Mouse (Mus musculus) intestine, postnatal 0 days (tissue): ENCODE data around the gene Emc9. TPM values are rescaled to one million over a fixed set of nuclear protein-coding genes. Genes with fewer than 3 reads are reported as not detected.

Experiments used
- ATAC-seq: fragments of 200-750 bp; cut with Nextera tagmentation; 2 replicates; pipeline ENCODE4 v1.8.0; 2017; ENCODE audit warnings: mild to moderate bottlenecking, moderate TSS enrichment, moderate library complexity
- H3K27ac ChIP-seq: fragments of 300-500 bp; sonication (generic); 2 replicates; pipeline ENCODE4 v1.5.1; 2014; ENCODE audit warnings: mild to moderate bottlenecking, low read depth, low read length, moderate library complexity
- H3K27me3 ChIP-seq: fragments of 300-500 bp; sonication (generic); replicated peaks from 2 replicates; pipeline ENCODE4 v1.6.1; 2014; ENCODE audit warnings: low read length, mixed read lengths; ENCODE audit not compliant: control insufficient read depth, insufficient read depth
- H3K36me3 ChIP-seq: fragments of 300-500 bp; sonication (generic); 2 replicates; pipeline ENCODE4 v1.6.1; 2014; ENCODE audit warnings: mild to moderate bottlenecking, moderate library complexity; ENCODE audit not compliant: control insufficient read depth, insufficient read depth
- H3K4me1 ChIP-seq: fragments of 300-500 bp; sonication (generic); replicated peaks from 2 replicates; pipeline ENCODE4 v1.6.1; 2014; ENCODE audit warnings: antibody characterized with exemption, low read length, mixed read lengths; ENCODE audit not compliant: control insufficient read depth, insufficient read depth
- H3K4me2 ChIP-seq: fragments of 300-500 bp; sonication (generic); replicated peaks from 2 replicates; pipeline ENCODE4 v1.6.1; 2014; ENCODE audit warnings: low read depth, mild to moderate bottlenecking, moderate library complexity
- H3K4me3 ChIP-seq: fragments of 300-500 bp; sonication (generic); 2 replicates; pipeline ENCODE4 v1.5.1; 2014; ENCODE audit warnings: low read depth, low read length
- H3K9ac ChIP-seq: fragments of 300-500 bp; sonication (generic); 2 replicates; pipeline ENCODE4 v1.6.1; 2014; ENCODE audit warnings: mild to moderate bottlenecking, low read depth, low read length
- H3K9me3 ChIP-seq: fragments of 300-500 bp; sonication (generic); 2 replicates; pipeline ENCODE4 v1.6.1; 2016; ENCODE audit warnings: mixed run types; ENCODE audit not compliant: control insufficient read depth
- CTCF ChIP-seq: sonication (generic); IDR thresholded peaks from 2 replicates; pipeline ENCODE4 v1.5.1; 2016; ENCODE audit warnings: low read depth, mild to moderate bottlenecking, control low read depth, antibody characterized with exemption, moderate library complexity
- WGBS: fragments of 180-500 bp; shearing (Covaris S2); extraction: QIAGEN DNeasy Blood & Tissue Kit; methylation state at CpG from one replicate; pipeline ENCODE4 v1.1.7; 2014; 5-methylcytosine and 5-hydroxymethylcytosine counted together
- polyA plus RNA-seq: library from polyadenylated mRNA; unstranded; fragments of >200 nt; fragmentation: Nextera tagmentation; extraction: Ambion mirVana; gene quantifications from 2 replicates; pipeline ENCODE4 v1.2.1, GENCODE M21; 2015

Gene Emc9
- polyA plus RNA-seq, 1 experiment from 2014 or later: 21.6 TPM

DNA sequence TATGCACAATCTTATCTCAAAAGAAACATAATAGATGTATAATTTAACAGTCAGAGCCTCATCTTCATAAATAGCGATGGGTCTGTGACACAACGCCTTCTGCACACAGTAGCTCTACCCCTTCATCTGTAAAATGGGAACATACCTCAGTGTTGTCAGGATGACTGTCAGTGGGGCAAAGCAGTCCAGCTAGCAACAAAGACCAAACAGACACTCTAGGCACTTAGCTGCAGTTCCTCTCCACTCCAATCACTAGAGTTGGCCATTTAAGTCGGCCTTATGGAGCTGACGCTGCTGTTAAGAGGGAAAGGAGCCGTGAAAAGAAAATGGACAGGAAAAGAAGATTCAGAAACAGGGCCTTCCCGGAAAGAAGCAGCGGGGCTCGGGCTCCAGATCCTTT, 33.3 kb downstream of the Emc9 start:
- TF ChIP-seq CTCF: no peak
- no peak for ATAC-seq
- H3K27me3 ChIP-seq: no peaks in the 10 kb centered on the region
- H3K36me3 ChIP-seq: peaks cover 38% of the 10 kb centered on the region
- no peaks in the 10 kb centered on the region for H3K9me3 ChIP-seq
- H3K4me2 ChIP-seq: no peak overlapping the region
- 92% methylated on average over 8 of the region's 8 CpGs for WGBS
- H3K27ac ChIP-seq: no peak overlapping the region
- no peak overlapping the region for H3K4me3 ChIP-seq
- no peak overlapping the region for H3K9ac ChIP-seq
- no peaks in the 10 kb centered on the region for H3K4me1 ChIP-seq

DNA sequence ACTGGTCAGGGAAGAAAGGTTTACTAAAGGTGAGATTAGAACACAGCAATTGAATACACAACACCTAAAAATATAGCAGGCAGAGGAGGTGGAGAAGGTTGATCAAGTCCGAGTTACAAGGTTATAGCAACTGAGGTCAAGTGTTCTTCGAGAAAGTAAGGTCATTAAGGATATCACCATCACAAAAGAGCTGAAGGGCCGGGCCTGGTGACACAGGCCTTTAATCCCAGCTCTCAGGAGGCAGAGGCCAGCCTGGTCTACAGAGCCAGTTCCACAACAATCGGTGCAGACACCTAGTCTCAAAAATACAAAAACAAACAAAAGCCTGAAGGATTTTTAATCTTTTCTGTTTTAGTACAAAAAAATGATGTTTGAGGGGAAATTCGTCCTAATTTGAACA, 33.8 kb downstream of the Emc9 start:
- ATAC-seq: no peak
- no peaks in the 10 kb centered on the region for H3K9me3 ChIP-seq
- no peak for TF ChIP-seq CTCF
- H3K27ac ChIP-seq: no peak overlapping the region
- H3K9ac ChIP-seq: no peak overlapping the region
- H3K4me1 ChIP-seq: no peaks in the 10 kb centered on the region
- H3K36me3 ChIP-seq: peaks cover 42% of the 10 kb centered on the region
- WGBS: 75% methylated on average over 5 of the region's 5 CpGs
- H3K4me2 ChIP-seq: no peak overlapping the region
- no peak overlapping the region for H3K4me3 ChIP-seq
- no peaks in the 10 kb centered on the region for H3K27me3 ChIP-seq

DNA sequence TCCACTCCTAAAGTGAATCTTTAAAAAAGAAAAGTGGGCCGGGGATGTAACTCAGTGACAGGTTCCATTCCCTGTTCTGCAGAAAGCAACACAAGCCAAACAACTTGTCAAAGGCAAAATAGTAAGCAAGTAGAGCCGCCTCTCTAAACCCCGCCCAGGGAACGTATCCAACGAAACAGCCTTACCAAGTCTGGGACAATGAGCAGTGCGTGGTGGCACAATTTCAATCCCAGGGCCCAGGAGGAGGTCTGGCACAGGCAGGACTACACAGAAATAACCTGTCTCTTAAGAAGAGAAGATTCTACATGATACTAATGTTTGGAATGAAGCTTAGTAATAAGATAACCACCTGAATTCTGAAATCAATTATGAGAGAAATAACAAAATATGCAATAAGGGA, 34.9 kb downstream of the Emc9 start:
- Histone ChIP-seq H3K4me1 (no peaks in the 10 kb centered on the region), H3K9ac (no peak overlapping the region), H3K27me3 (no peaks in the 10 kb centered on the region), H3K4me3 (no peak overlapping the region), H3K36me3 (peaks cover 51% of the 10 kb centered on the region), H3K9me3 (no peaks in the 10 kb centered on the region), H3K27ac (no peak overlapping the region), H3K4me2 (no peak overlapping the region)
- ATAC-seq: no peak
- no peak for TF ChIP-seq CTCF
- 88% methylated on average over 6 of the region's 6 CpGs for WGBS

DNA sequence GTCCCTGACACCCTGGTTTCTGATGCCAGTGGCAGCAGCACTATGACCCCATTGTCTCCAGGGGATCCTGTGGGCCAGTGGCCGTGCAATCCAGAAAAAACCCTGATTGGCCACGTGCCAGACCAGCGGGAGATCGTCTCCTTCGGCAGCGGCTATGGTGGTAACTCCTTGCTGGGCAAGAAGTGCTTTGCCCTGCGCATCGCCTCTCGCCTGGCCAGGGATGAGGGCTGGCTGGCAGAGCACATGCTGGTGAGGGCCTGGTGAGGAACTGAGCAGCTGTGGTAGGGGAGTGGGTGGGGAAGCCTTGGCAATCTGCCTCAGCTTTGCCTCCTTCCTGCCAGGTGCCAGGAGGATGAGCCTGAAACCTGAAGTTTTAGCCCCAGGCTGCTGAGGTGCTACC, 40.8 kb downstream of the Emc9 start:
- Histone ChIP-seq H3K36me3 (peaks cover 58% of the 10 kb centered on the region), H3K4me1 (peaks cover 4% of the 10 kb centered on the region; the same call in 1 of the 2 replicates), H3K4me2 (no peak overlapping the region), H3K27me3 (no peaks in the 10 kb centered on the region), H3K9ac (no peak overlapping the region), H3K9me3 (no peaks in the 10 kb centered on the region), H3K27ac (no peak overlapping the region), H3K4me3 (no peak overlapping the region)
- no peak for TF ChIP-seq CTCF
- 82% methylated on average over 9 of the region's 9 CpGs for WGBS
- ATAC-seq: no peak

DNA sequence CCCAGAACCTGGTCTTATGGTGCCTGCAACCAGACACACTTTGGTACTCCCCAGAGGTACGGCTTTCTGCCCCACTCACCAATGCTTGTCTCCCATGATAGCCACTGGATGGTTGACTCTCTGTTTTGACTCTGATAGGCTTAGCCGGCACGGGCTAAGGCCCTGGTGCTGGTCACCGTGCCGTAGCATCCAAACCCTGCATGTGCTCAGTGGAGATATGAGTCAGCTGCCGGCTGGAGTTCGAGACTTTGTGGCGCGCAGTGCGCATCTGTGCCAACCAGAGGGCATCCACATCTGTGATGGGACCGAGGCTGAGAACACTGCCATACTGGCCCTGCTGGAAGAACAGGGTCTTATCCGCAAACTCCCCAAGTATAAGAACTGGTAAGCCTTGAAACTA, 42.8 kb downstream of the Emc9 start:
- no peak overlapping the region for H3K9ac ChIP-seq
- no peak for ATAC-seq
- 98% methylated on average over 12 of the region's 12 CpGs for WGBS
- H3K36me3 ChIP-seq: peaks cover 37% of the 10 kb centered on the region
- H3K27me3 ChIP-seq: no peaks in the 10 kb centered on the region
- no peaks in the 10 kb centered on the region for H3K9me3 ChIP-seq
- no peak for TF ChIP-seq CTCF
- H3K4me3 ChIP-seq: no peak overlapping the region
- H3K4me1 ChIP-seq: peaks cover 4% of the 10 kb centered on the region; the same call in 1 of the 2 replicates
- H3K4me2 ChIP-seq: no peak overlapping the region
- H3K27ac ChIP-seq: no peak overlapping the region

DNA sequence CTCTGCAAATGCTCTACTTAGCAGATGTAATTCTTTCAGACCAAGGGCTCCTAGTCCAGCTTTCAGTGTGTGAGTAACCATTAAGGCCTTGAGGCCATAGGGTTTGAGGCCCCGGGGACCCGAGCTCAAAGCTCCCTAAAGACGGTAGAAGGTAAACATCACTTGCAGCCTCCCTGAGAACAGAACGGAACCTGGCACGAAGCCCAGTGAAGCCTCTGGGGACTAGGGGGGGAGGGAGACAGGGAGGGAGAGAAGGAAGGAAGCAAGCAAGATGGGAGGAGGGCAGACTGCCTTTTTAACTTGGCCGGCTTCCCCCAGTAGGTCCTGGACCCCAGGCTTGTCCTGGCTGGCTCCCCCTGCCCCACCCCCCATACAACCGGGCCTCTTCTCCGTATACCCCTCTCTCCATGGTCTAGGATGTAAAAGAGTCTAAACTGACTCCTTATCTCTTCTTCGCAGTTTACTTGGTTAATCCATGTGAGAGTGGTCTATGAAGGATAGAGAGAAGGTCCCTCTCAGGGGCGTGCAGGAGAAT, 44.2 kb downstream of the Emc9 start:
- Histone ChIP-seq H3K36me3 (peaks cover 23% of the 10 kb centered on the region), H3K4me3 (peak overlapping the region; percentile 65), H3K4me2 (peak overlapping the region; percentile 87), H3K27me3 (no peaks in the 10 kb centered on the region), H3K27ac (peak overlapping the region; percentile 87), H3K9ac (peak overlapping the region; percentile 65), H3K9me3 (no peaks in the 10 kb centered on the region), H3K4me1 (peaks cover 4% of the 10 kb centered on the region; the same call in 1 of the 2 replicates)
- no peak for TF ChIP-seq CTCF
- WGBS: 2% methylated on average over 10 of the region's 10 CpGs
- ATAC-seq: peak; percentile 60
